Mouse (Mus musculus): ENCODE measurements around the gene Gm20388. TPM values are rescaled to one million over a fixed set of nuclear protein-coding genes. Genes with fewer than 3 reads are reported as not detected.

The Gm20388 gene
- polyA plus RNA-seq, 1 experiment from 2014 or later, result 5.3 TPM

- WGBS, result 34% methylated on average over 14 of the region's 14 CpGs
- Histone ChIP-seq H3K4me2 (peak overlapping the region; percentile 67), H3K4me1 (replicated peaks; ENCODE audit: control insufficient read depth, insufficient read depth, low read length) (peaks cover 36% of the 10 kb centered on the region), H3K36me3 (ENCODE audit: control insufficient read depth, insufficient read depth, low read length) (no peaks in the 10 kb centered on the region), H3K9ac (ENCODE audit: low read depth, low read length) (no peak overlapping the region), H3K9me3 (ENCODE audit: control insufficient read depth, low read length) (no peaks in the 10 kb centered on the region), H3K27ac (ENCODE audit: low read depth, low read length) (peak overlapping the region; percentile 14; the same call in 1 of the 2 replicates), H3K4me3 (ENCODE audit: low read depth, low read length) (peak overlapping the region; percentile 30), H3K27me3 (replicated peaks; ENCODE audit: control insufficient read depth, insufficient read depth, low read length) (peaks cover 41% of the 10 kb centered on the region)
- DNase-seq (ENCODE audit: low spot score) (no peak), ATAC-seq (replicated peaks; ENCODE audit: low FRiP score) (no peak; the same call in 1 of the 2 replicates)
Measured at GRCm38 (mm10) chr8:122720811-122721640, 2810.4 kb downstream of the Gm20388 start.

DNA sequence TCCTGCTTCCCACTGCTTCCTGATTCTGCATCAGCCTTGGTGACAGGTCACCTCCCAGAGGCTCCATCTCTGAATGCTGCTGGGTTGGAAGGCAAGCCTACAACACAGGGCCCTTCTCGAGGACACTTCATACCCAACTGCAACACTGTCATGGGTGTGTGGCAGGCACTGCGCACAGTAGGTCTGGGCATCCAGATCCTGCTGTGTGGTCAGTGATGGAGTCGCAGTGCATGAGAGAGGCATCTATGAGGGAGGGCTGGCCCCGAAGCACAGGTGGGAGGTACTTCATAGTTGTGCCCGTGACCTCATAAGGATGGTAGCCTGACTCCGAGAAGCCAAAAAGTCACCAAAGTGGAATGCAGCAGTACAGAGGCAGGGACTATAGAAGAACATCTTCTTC, 2814.5 kb downstream of the Gm20388 start:
- DNase-seq (ENCODE audit: low spot score), result no peak
- no peak overlapping the region for H3K4me2 ChIP-seq
- no peak for ATAC-seq (replicated peaks; ENCODE audit: low FRiP score)
- no peaks in the 10 kb centered on the region for H3K9me3 ChIP-seq (ENCODE audit: control insufficient read depth, low read length)
- no peak overlapping the region for H3K4me3 ChIP-seq (ENCODE audit: low read depth, low read length)
- no peaks in the 10 kb centered on the region for H3K36me3 ChIP-seq (ENCODE audit: control insufficient read depth, insufficient read depth, low read length)
- no peak overlapping the region for H3K9ac ChIP-seq (ENCODE audit: low read depth, low read length)
- 93% methylated on average over 6 of the region's 6 CpGs for WGBS
- peaks cover 36% of the 10 kb centered on the region for H3K27me3 ChIP-seq (replicated peaks; ENCODE audit: control insufficient read depth, insufficient read depth, low read length)
- no peak overlapping the region for H3K27ac ChIP-seq (ENCODE audit: low read depth, low read length)
- peaks cover 15% of the 10 kb centered on the region for H3K4me1 ChIP-seq (replicated peaks; ENCODE audit: control insufficient read depth, insufficient read depth, low read length)

- peaks cover 29% of the 10 kb centered on the region for H3K27me3 ChIP-seq (replicated peaks; ENCODE audit: control insufficient read depth, insufficient read depth, low read length)
- no peaks in the 10 kb centered on the region for H3K36me3 ChIP-seq (ENCODE audit: control insufficient read depth, insufficient read depth, low read length)
- WGBS, result 68% methylated on average over 2 of the region's 2 CpGs
- ATAC-seq (replicated peaks; ENCODE audit: low FRiP score) (no peak), DNase-seq (ENCODE audit: low spot score) (no peak)
- H3K9me3 ChIP-seq (ENCODE audit: control insufficient read depth, low read length), result no peaks in the 10 kb centered on the region
- no peak overlapping the region for H3K4me3 ChIP-seq (ENCODE audit: low read depth, low read length)
- H3K4me2 ChIP-seq, result no peak overlapping the region
- peaks cover 1% of the 10 kb centered on the region; the same call in 1 of the 2 replicates for H3K4me1 ChIP-seq (replicated peaks; ENCODE audit: control insufficient read depth, insufficient read depth, low read length)
- H3K27ac ChIP-seq (ENCODE audit: low read depth, low read length), result no peak overlapping the region
- no peak overlapping the region for H3K9ac ChIP-seq (ENCODE audit: low read depth, low read length)
Measured at GRCm38 (mm10) chr8:122726789-122727188, 2816.1 kb downstream of the Gm20388 start.

DNA sequence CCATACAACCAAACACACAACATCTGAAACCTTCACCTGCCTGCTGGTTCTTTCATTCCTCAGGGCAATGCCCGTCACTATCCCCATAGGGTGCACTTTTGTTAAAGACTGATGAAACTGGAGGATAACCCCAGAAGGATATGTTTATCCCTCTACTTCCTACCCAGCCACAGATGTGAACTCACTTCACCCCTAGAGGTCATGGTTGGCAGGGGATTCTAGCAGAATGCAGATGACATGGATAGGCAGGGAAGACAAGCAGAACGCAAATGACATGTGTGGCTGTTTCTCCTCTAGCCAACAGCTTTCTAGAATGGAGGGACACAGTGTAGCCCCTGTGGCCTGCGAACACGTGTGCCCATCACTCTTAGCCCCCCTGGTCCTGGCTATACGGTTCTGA, 2816.8 kb downstream of the Gm20388 start:
- 67% methylated on average over 5 of the region's 5 CpGs for WGBS
- Histone ChIP-seq H3K36me3 (ENCODE audit: control insufficient read depth, insufficient read depth, low read length) (no peaks in the 10 kb centered on the region), H3K27me3 (replicated peaks; ENCODE audit: control insufficient read depth, insufficient read depth, low read length) (peaks cover 24% of the 10 kb centered on the region), H3K9me3 (ENCODE audit: control insufficient read depth, low read length) (no peaks in the 10 kb centered on the region), H3K4me1 (replicated peaks; ENCODE audit: control insufficient read depth, insufficient read depth, low read length) (no peaks in the 10 kb centered on the region), H3K4me2 (no peak overlapping the region), H3K4me3 (ENCODE audit: low read depth, low read length) (no peak overlapping the region), H3K27ac (ENCODE audit: low read depth, low read length) (no peak overlapping the region), H3K9ac (ENCODE audit: low read depth, low read length) (no peak overlapping the region)
- no peak for ATAC-seq (replicated peaks; ENCODE audit: low FRiP score)
- DNase-seq (ENCODE audit: low spot score), result no peak

DNA sequence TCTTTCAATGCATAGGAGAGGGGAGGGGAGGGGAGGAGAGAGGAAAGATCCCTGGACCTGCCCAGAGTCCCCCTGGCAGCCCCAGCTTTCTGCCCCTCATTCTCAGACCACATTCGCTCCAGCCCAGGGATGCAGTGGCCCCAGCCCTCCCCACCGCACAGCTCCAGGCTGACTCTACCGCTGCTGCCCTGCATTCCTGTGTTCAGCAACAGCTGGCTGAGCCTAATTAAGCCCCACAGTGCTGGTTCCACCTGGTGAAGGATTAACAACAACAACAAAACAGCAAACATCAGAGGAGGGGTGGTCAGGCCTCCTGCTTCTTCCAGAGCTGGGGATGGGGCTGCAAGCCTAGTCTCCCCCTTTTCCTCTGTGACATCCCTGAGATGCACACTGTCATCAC, 2818.0 kb downstream of the Gm20388 start:
- H3K36me3 ChIP-seq (ENCODE audit: control insufficient read depth, insufficient read depth, low read length), result no peaks in the 10 kb centered on the region
- 64% methylated on average over 3 of the region's 3 CpGs for WGBS
- DNase-seq (ENCODE audit: low spot score) (no peak), ATAC-seq (replicated peaks; ENCODE audit: low FRiP score) (no peak)
- no peak overlapping the region for H3K4me2 ChIP-seq
- H3K27ac ChIP-seq (ENCODE audit: low read depth, low read length), result no peak overlapping the region
- no peak overlapping the region for H3K4me3 ChIP-seq (ENCODE audit: low read depth, low read length)
- peaks cover 16% of the 10 kb centered on the region for H3K27me3 ChIP-seq (replicated peaks; ENCODE audit: control insufficient read depth, insufficient read depth, low read length)
- no peak overlapping the region for H3K9ac ChIP-seq (ENCODE audit: low read depth, low read length)
- no peaks in the 10 kb centered on the region for H3K9me3 ChIP-seq (ENCODE audit: control insufficient read depth, low read length)
- H3K4me1 ChIP-seq (replicated peaks; ENCODE audit: control insufficient read depth, insufficient read depth, low read length), result no peaks in the 10 kb centered on the region

GRCm38 (mm10) chr8:122735110-122735509, 2824.5 kb downstream of the Gm20388 start:
- H3K27me3 ChIP-seq (replicated peaks; ENCODE audit: control insufficient read depth, insufficient read depth, low read length), result peaks cover 28% of the 10 kb centered on the region
- DNase-seq (ENCODE audit: low spot score) (no peak), ATAC-seq (replicated peaks; ENCODE audit: low FRiP score) (no peak)
- no peak overlapping the region for H3K4me3 ChIP-seq (ENCODE audit: low read depth, low read length)
- no peaks in the 10 kb centered on the region for H3K9me3 ChIP-seq (ENCODE audit: control insufficient read depth, low read length)
- H3K4me2 ChIP-seq, result peak overlapping the region; percentile 55
- no peaks in the 10 kb centered on the region for H3K36me3 ChIP-seq (ENCODE audit: control insufficient read depth, insufficient read depth, low read length)
- no peak overlapping the region for H3K9ac ChIP-seq (ENCODE audit: low read depth, low read length)
- H3K4me1 ChIP-seq (replicated peaks; ENCODE audit: control insufficient read depth, insufficient read depth, low read length), result peaks cover 32% of the 10 kb centered on the region
- H3K27ac ChIP-seq (ENCODE audit: low read depth, low read length), result no peak overlapping the region
- WGBS, result 60% methylated on average over 3 of the region's 3 CpGs

- H3K36me3 ChIP-seq (ENCODE audit: control insufficient read depth, insufficient read depth, low read length), result no peaks in the 10 kb centered on the region
- H3K27me3 ChIP-seq (replicated peaks; ENCODE audit: control insufficient read depth, insufficient read depth, low read length), result peaks cover 31% of the 10 kb centered on the region
- H3K4me1 ChIP-seq (replicated peaks; ENCODE audit: control insufficient read depth, insufficient read depth, low read length), result peaks cover 32% of the 10 kb centered on the region
- ATAC-seq (replicated peaks; ENCODE audit: low FRiP score) (peak; percentile 97), DNase-seq (ENCODE audit: low spot score) (peak; percentile 73)
- H3K4me3 ChIP-seq (ENCODE audit: low read depth, low read length), result no peak overlapping the region
- H3K27ac ChIP-seq (ENCODE audit: low read depth, low read length), result 0 out of 2 replicates have a peak overlapping the region, but pooled peaks have one; percentile 46
- no peaks in the 10 kb centered on the region for H3K9me3 ChIP-seq (ENCODE audit: control insufficient read depth, low read length)
- H3K9ac ChIP-seq (ENCODE audit: low read depth, low read length), result no peak overlapping the region
- peak overlapping the region; percentile 55 for H3K4me2 ChIP-seq
- 21% methylated on average over 19 of the region's 19 CpGs for WGBS
Measured at GRCm38 (mm10) chr8:122735542-122736473, 2825.2 kb downstream of the Gm20388 start.

- no peaks in the 10 kb centered on the region for H3K9me3 ChIP-seq (ENCODE audit: control insufficient read depth, low read length)
- peaks cover 36% of the 10 kb centered on the region for H3K27me3 ChIP-seq (replicated peaks; ENCODE audit: control insufficient read depth, insufficient read depth, low read length)
- 0 out of 2 replicates have a peak overlapping the region, but pooled peaks have one; percentile 14 for H3K27ac ChIP-seq (ENCODE audit: low read depth, low read length)
- H3K4me1 ChIP-seq (replicated peaks; ENCODE audit: control insufficient read depth, insufficient read depth, low read length), result peaks cover 32% of the 10 kb centered on the region
- no peak for ATAC-seq (replicated peaks; ENCODE audit: low FRiP score)
- peak overlapping the region; percentile 55 for H3K4me2 ChIP-seq
- H3K36me3 ChIP-seq (ENCODE audit: control insufficient read depth, insufficient read depth, low read length), result no peaks in the 10 kb centered on the region
- WGBS, result 82% methylated on average over 11 of the region's 11 CpGs
- H3K9ac ChIP-seq (ENCODE audit: low read depth, low read length), result no peak overlapping the region
- no peak overlapping the region for H3K4me3 ChIP-seq (ENCODE audit: low read depth, low read length)
- DNase-seq (ENCODE audit: low spot score), result no peak
Measured at GRCm38 (mm10) chr8:122736623-122737022, 2826.0 kb downstream of the Gm20388 start.
